Mouse (Mus musculus) megakaryocyte progenitor cell, adult 5-6 weeks (primary cell): Measurements from ENCODE around the gene Pds5a. TPM values are rescaled to one million over a fixed set of nuclear protein-coding genes. Genes with fewer than 3 reads are reported as not detected.
A peak's percentile ranks its signal among the peaks of the same experiment; 100 is the strongest.

Experiments used
- ATAC-seq: replicated peaks from 2 replicates; pipeline ENCODE4 v1.8.0; 2016; ENCODE audit warnings: mild to moderate bottlenecking, moderate TSS enrichment, inconsistent platforms; ENCODE audit not compliant: poor library complexity
- total RNA-seq, 2 experiments: library from RNA; stranded (forward) in 1 of 2; stranded (reverse) in 1 of 2; fragments of 157-497, 149-512 nt in 1 of 2; fragments of 200-1000 nt in 1 of 2; gene quantifications; 2 replicates each; pipeline versions ENCODE4 v1.2.3 to v1.2.4; 2015 to 2017

Gene Pds5a
- total RNA-seq, 2 experiments from 2014 or later, result 189 to 245 TPM

GRCm38 (mm10) chr5:65575896-65576295 is 122.2 kb downstream of the Pds5a start:
- no peak for ATAC-seq

GRCm38 (mm10) chr5:65574876-65575275 is 123.2 kb downstream of the Pds5a start:
- ATAC-seq, result no peak

- no peak for ATAC-seq
These were observed 132.6 kb downstream of the Pds5a start for GRCm38 (mm10) chr5:65565486-65565885.

- peak; percentile 20; the same call in 1 of the 2 replicates for ATAC-seq
These were observed 136.8 kb downstream of the Pds5a start for GRCm38 (mm10) chr5:65561125-65561893.

- ATAC-seq, result no peak
These were observed 141.0 kb downstream of the Pds5a start for GRCm38 (mm10) chr5:65557109-65557508.

Other genes with a start within 250 kb of the Pds5a start
- not detected in 2 replicates for gene Gm43552, start 205.4 kb downstream of the Pds5a start, total RNA-seq (2015)
- gene Gm43552, start 205.4 kb downstream of the Pds5a start, total RNA-seq (2017), result not detected in 2 replicates
- 142 and 144 TPM in 2 replicates for gene Smim14, start 161.1 kb downstream of the Pds5a start, total RNA-seq (2015)
- 83.0 and 86.5 TPM in 2 replicates for gene Smim14, start 161.1 kb downstream of the Pds5a start, total RNA-seq (2017)
- gene Ube2k, start 161.0 kb downstream of the Pds5a start, total RNA-seq (2015), result 150 TPM in 2 replicates
- gene Ube2k, start 161.0 kb downstream of the Pds5a start, total RNA-seq (2017), result 32.9 and 45.7 TPM in 2 replicates
- gene N4bp2, start 65.2 kb upstream of the Pds5a start, total RNA-seq (2015), result 39.1 and 39.8 TPM in 2 replicates
- gene N4bp2, start 65.2 kb upstream of the Pds5a start, total RNA-seq (2017), result 22.2 and 30.3 TPM in 2 replicates
- gene Rhoh, start 162.9 kb upstream of the Pds5a start, total RNA-seq (2015), result 13.3 and 15.3 TPM in 2 replicates
- gene Rhoh, start 162.9 kb upstream of the Pds5a start, total RNA-seq (2017), result 18.2 and 18.6 TPM in 2 replicates
- not detected in 2 replicates for gene Chrna9, start 236.6 kb upstream of the Pds5a start, total RNA-seq (2015)
- not detected in 2 replicates for gene Chrna9, start 236.6 kb upstream of the Pds5a start, total RNA-seq (2017)